Mouse (Mus musculus) kidney, adult 10 weeks (tissue): ENCODE results near the gene Ints2. TPM values are rescaled to one million over a fixed set of nuclear protein-coding genes. Genes with fewer than 3 reads are reported as not detected.

Source experiments
- polyA plus RNA-seq: library from polyadenylated mRNA; stranded (reverse); fragments of 350-450 nt; fragmentation: Illumina TruSeq; extraction: RNeasy Lipid Tissue Mini Kit (QIAGEN cat#74804); gene quantifications from one replicate; pipeline ENCODE4 v1.2.3, GENCODE M21; 2014; ENCODE audit warnings: low read depth, low replicate concordance

Gene Ints2
- polyA plus RNA-seq: 74.1 TPM

DNA sequence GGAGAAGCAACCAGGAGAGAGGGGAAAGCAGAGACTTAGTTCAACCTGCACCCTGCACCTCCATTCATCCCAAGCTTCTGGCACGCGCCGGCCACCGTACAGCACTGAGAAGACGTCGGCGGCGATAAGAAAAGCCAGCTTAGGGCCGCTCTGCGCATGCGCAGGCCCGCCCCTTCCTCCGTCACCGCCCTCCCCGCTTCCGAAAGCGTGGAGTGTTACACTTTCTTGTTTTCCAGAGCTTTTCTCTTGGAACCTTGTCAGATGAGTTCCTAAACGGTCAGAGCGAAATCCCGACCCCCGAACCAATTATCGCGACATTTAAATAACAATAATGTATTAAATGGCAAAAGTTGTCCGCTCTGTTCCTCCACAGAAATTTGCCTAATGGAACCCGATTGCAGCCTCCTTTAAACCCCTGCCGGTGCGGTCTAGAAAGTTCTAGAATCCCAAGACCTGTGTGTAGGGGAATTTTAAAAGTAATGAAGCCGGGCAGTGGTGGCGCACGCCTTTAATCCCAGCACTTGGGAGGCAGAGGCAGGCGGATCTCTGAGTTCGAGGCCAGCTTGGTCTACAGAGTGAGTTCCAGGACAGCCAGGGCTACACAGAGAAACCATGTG is at the start of gene Ints2:
Ints2 (minus strand) TSS at position 116 of the 617 bp plus-strand sequence.

DNA sequence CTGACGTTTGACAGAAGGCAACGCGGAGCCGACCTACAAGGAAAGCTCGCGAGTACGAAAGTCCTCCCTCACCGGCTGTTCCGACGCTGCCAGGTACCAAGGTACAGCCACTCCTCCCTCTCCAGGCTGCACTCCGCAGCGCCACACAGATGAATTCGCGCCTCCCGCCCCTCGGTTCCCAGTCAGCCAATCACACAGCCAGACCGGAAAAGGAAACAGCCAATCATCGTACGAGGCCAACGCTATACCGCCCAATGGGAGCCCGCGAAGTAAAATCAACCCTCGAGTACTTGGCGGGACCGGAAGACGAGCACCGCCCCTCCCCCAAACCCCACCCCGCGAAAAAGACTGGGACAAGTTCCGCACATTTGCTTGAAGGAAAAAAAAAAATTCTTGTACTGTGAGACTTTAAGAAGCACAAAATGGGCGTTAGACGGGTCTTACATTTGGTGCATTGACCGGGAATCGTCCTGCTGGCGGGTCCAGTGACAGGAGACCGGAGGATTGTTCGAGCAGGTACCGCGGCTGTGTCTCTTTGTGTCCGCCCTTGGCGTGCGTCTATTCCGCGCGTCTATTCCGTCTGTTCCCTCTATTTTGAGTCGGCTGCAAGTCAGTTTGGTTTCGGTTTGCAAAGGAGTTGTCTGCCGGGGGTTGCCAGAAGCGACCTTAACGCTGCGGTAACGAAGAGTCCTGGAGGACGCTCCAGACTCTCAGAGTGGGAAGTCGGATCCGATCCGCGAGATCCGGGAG is 56.2 kb downstream of the Ints2 start, which contains the start of gene Brip1:
Brip1 (minus strand) TSS at position 157 of the 750 bp plus-strand sequence.

Other genes starting within 250 kb of the Ints2 start
- 3.0 TPM for gene Brip1, start 56.4 kb downstream of the Ints2 start, polyA plus RNA-seq
- 75.9 TPM for gene Med13, start 100.0 kb upstream of the Ints2 start, polyA plus RNA-seq
- gene Rnft1, start 227.1 kb upstream of the Ints2 start, polyA plus RNA-seq: 79.5 TPM